Mouse (Mus musculus): ENCODE results near the gene Gm21891. TPM values are rescaled to one million over a fixed set of nuclear protein-coding genes. Genes with fewer than 3 reads are reported as not detected.

Gene Gm21891
- polyA plus RNA-seq (2012; rRNA removed), result not detected in 2 replicates

DNA sequence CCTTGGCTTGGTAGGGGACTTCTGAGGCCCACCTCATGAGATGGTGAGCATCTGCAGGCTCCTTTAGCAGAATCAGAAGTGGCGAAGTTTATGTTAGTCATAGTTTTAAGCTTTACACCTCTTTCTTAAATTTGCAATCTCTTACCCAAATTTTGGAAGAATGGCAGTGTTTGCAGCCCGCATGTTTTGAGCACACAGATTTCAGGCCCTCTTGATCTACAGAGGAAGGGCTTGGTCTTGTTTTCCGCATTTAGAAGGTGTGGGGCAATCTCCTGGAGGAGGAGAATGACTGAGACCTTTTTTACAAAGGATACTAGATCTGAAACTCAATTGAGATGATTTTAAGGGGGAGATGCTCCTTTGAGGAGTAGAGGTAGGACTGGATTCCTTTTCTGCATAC, at the start of gene Gm21891:
Gene Gm21891 (minus strand): TSS at position 101 of the 400 bp plus-strand sequence.

DNA sequence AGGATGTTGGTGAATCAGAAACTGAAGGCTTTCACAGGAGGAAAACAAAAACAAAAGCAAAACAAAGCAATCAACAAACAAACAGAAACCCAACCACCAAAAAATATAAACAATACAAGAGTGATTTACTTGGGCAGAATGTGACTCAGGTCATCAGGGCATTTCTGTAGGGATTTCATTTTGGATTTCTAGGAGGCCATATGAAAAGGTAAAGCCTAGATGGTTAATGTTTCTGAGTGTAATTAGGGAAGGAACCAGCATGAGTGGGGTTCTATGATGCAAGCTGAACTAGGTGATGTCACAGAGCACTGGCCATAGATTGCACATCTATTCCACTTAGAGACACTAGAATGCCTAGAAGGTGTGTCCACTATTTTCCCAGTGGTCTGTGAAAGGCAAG, 28.4 kb upstream of the Gm21891 start, which contains the start of gene Gm21425:
Gene Gm21425 (plus strand): TSS at position 301 of the 400 bp plus-strand sequence.

Other genes with a start within 250 kb of the Gm21891 start
- gene Gm20807, start 90.6 kb downstream of the Gm21891 start, polyA plus RNA-seq (2012; rRNA removed), result not detected in 2 replicates
- not detected in 2 replicates for gene Gm21425, start 28.5 kb upstream of the Gm21891 start, polyA plus RNA-seq (2012; rRNA removed)
- not detected in 2 replicates for gene Gm21828, start 90.4 kb upstream of the Gm21891 start, polyA plus RNA-seq (2012; rRNA removed)
- not detected in 2 replicates for gene Gm21440, start 118.9 kb upstream of the Gm21891 start, polyA plus RNA-seq (2012; rRNA removed)
- not detected in 2 replicates for gene Gm21454, start 119.0 kb upstream of the Gm21891 start, polyA plus RNA-seq (2012; rRNA removed)
- gene Gm21725, start 215.6 kb upstream of the Gm21891 start, polyA plus RNA-seq (2012; rRNA removed), result not detected in 2 replicates